16 mouse cellular contexts compared by ENCODE assay signal in genomic region chr10:69738741-69739271, GRCm38 (mm10).
DNase-seq lines count a peak whose midpoint lies in the region; ATAC-seq and TF ChIP-seq lines count a peak whose summit lies in the region.
"Had no signal": no experiment of that assay in that cellular context is flagged by ENCODE, and none has a peak within 500 bp of the region (broad histone marks: within the 10 kb centered on the region; RNA-seq: fewer than 3 reads in every experiment).

No protein-coding gene starts in this region.

- H3K4me3 ChIP-seq in intestine, postnatal 0 days (ENCODE audit: low read depth, low read length): no peak overlapping the region
- H3K4me3 ChIP-seq in intestine, embryonic 16.5 days (ENCODE audit: low read length): no peak overlapping the region
- H3K4me3 ChIP-seq in cortical plate, adult 2 months (ENCODE audit: insufficient read depth, low read length): no peak overlapping the region
- no peak overlapping the region for H3K4me3 ChIP-seq in embryonic facial prominence, embryonic 15.5 days (replicated peaks)
- H3K4me3 ChIP-seq in limb, embryonic 12.5 days (replicated peaks): no peak overlapping the region
- H3K4me3 ChIP-seq: heart, embryonic 15.5 days; neural tube, embryonic 12.5 days had no signal

- H3K27ac ChIP-seq in intestine, postnatal 0 days (ENCODE audit: low read depth, low read length): no peak overlapping the region
- H3K27ac ChIP-seq in intestine, embryonic 16.5 days (ENCODE audit: low read length): no peak overlapping the region
- H3K27ac ChIP-seq in cortical plate, adult 2 months (ENCODE audit: insufficient read depth, low read length): no peak overlapping the region
- peak overlapping the region; percentile 31 for H3K27ac ChIP-seq in embryonic facial prominence, embryonic 15.5 days (replicated peaks)
- H3K27ac ChIP-seq in limb, embryonic 12.5 days: peak overlapping the region; percentile 41; the same call in 1 of the 2 replicates
- H3K27ac ChIP-seq: heart, embryonic 15.5 days; neural tube, embryonic 12.5 days had no signal

- no peak for ATAC-seq in intestine, postnatal 0 days
- no peak for ATAC-seq in intestine, embryonic 16.5 days
- ATAC-seq in embryonic facial prominence, embryonic 15.5 days (ENCODE audit: insufficient number of reproducible peaks, low FRiP score, low TSS enrichment, low read depth): no peak
- 0 out of 2 replicates have a peak, but pooled peaks have one; percentile 42 for ATAC-seq in limb, embryonic 12.5 days (ENCODE audit: insufficient number of reproducible peaks, insufficient read depth, low FRiP score, low TSS enrichment, low read depth)
- ATAC-seq in activated CD4-positive, CD25-positive, alpha-beta regulatory T cell, adult 4 months: no peak
- ATAC-seq: forebrain, postnatal 0 days; hindbrain, embryonic 16.5 days had no signal

- no peaks in the 10 kb centered on the region for H3K36me3 ChIP-seq in intestine, postnatal 0 days (ENCODE audit: control insufficient read depth, insufficient read depth)
- H3K36me3 ChIP-seq in intestine, embryonic 16.5 days (ENCODE audit: control insufficient read depth, insufficient read depth, low read length): no peaks in the 10 kb centered on the region
- no peaks in the 10 kb centered on the region for H3K36me3 ChIP-seq in embryonic facial prominence, embryonic 15.5 days
- no peaks in the 10 kb centered on the region for H3K36me3 ChIP-seq in limb, embryonic 12.5 days
- H3K36me3 ChIP-seq: heart, embryonic 15.5 days; neural tube, embryonic 12.5 days had no signal

- H3K9ac ChIP-seq in intestine, postnatal 0 days (ENCODE audit: low read depth, low read length): no peak overlapping the region
- H3K9ac ChIP-seq in intestine, embryonic 16.5 days (ENCODE audit: low read depth, low read length): no peak overlapping the region
- no peak overlapping the region for H3K9ac ChIP-seq in embryonic facial prominence, embryonic 15.5 days
- H3K9ac ChIP-seq in limb, embryonic 12.5 days (replicated peaks): no peak overlapping the region
- H3K9ac ChIP-seq: forebrain, postnatal 0 days; heart, embryonic 15.5 days; neural tube, embryonic 12.5 days had no signal

- H3K4me2 ChIP-seq in intestine, postnatal 0 days (replicated peaks; ENCODE audit: low read depth): no peak overlapping the region
- no peak overlapping the region for H3K4me2 ChIP-seq in intestine, embryonic 16.5 days (ENCODE audit: low read depth, low read length)
- no peak overlapping the region for H3K4me2 ChIP-seq in embryonic facial prominence, embryonic 15.5 days (replicated peaks)
- H3K4me2 ChIP-seq in limb, embryonic 12.5 days: no peak overlapping the region
- H3K4me2 ChIP-seq: heart, embryonic 15.5 days; liver, embryonic 11.5 days; neural tube, embryonic 12.5 days had no signal

- no peak for TF ChIP-seq POLR2A in cortical plate, adult 2 months (IDR thresholded peaks at IDR 0.05; ENCODE audit: extremely low read depth, insufficient read depth, low read length)

- no peak for DNase-seq in thymus, postnatal 10 days (ENCODE audit: low spot score in 2 of 2)
- no peak for DNase-seq in gastrocnemius, adult 18-20 months (ENCODE audit: low spot score)
- DNase-seq: cerebellum, adult 9-10 months; forebrain, postnatal 0 days; layer of hippocampus, postnatal 36 days; thymus, postnatal 36 days had no signal

- 32% methylated on average over 5 of the region's 5 CpGs for WGBS in intestine, postnatal 0 days
- 30% methylated on average over 5 of the region's 5 CpGs for WGBS in intestine, embryonic 16.5 days
- WGBS in embryonic facial prominence, embryonic 15.5 days: 37% methylated on average over 5 of the region's 5 CpGs
- WGBS in limb, embryonic 12.5 days: 18% methylated on average over 5 of the region's 5 CpGs

- no peaks in the 10 kb centered on the region for H3K9me3 ChIP-seq in intestine, postnatal 0 days (ENCODE audit: control insufficient read depth)
- no peaks in the 10 kb centered on the region for H3K9me3 ChIP-seq in intestine, embryonic 16.5 days (ENCODE audit: control insufficient read depth, low read length)
- no peaks in the 10 kb centered on the region for H3K9me3 ChIP-seq in embryonic facial prominence, embryonic 15.5 days (replicated peaks)
- H3K9me3 ChIP-seq in limb, embryonic 12.5 days: no peaks in the 10 kb centered on the region
- H3K9me3 ChIP-seq: heart, embryonic 15.5 days; neural tube, embryonic 12.5 days had no signal

- TF ChIP-seq CTCF in intestine, postnatal 0 days (IDR thresholded peaks at IDR 0.05; ENCODE audit: low read depth): peak; percentile 46
- peak; percentile 17; the same call in 1 of the 2 replicates for TF ChIP-seq CTCF in cortical plate, adult 2 months (IDR thresholded peaks at IDR 0.05; ENCODE audit: extremely low read depth, insufficient read depth, low read length)

- H3K27me3 ChIP-seq in intestine, postnatal 0 days (replicated peaks; ENCODE audit: control insufficient read depth, insufficient read depth, low read length): no peaks in the 10 kb centered on the region
- H3K27me3 ChIP-seq in intestine, embryonic 16.5 days (replicated peaks; ENCODE audit: control insufficient read depth, insufficient read depth, low read length): no peaks in the 10 kb centered on the region
- H3K27me3 ChIP-seq in embryonic facial prominence, embryonic 15.5 days: no peaks in the 10 kb centered on the region
- H3K27me3 ChIP-seq in limb, embryonic 12.5 days: no peaks in the 10 kb centered on the region
- H3K27me3 ChIP-seq: heart, embryonic 15.5 days; neural tube, embryonic 12.5 days had no signal

- no peaks in the 10 kb centered on the region for H3K4me1 ChIP-seq in intestine, postnatal 0 days (replicated peaks; ENCODE audit: control insufficient read depth, insufficient read depth, low read length)
- peaks cover 3% of the 10 kb centered on the region; the same call in 1 of the 2 replicates for H3K4me1 ChIP-seq in intestine, embryonic 16.5 days (ENCODE audit: control insufficient read depth, insufficient read depth, low read length)
- H3K4me1 ChIP-seq in cortical plate, adult 2 months (ENCODE audit: control insufficient read depth, insufficient read depth, low read length): peaks cover 19% of the 10 kb centered on the region
- peaks cover 10% of the 10 kb centered on the region; the same call in 1 of the 2 replicates for H3K4me1 ChIP-seq in embryonic facial prominence, embryonic 15.5 days
- peaks cover 17% of the 10 kb centered on the region for H3K4me1 ChIP-seq in limb, embryonic 12.5 days (replicated peaks)
- H3K4me1 ChIP-seq: heart, embryonic 15.5 days had no signal

Comparison
In these comparisons a context has a peak if more than half of its experiments do, and no peak if none do; other contexts are left out.
1. H3K27ac ChIP-seq: peak in embryonic facial prominence, embryonic 15.5 days (single experiment) and limb, embryonic 12.5 days (single experiment); none in intestine, postnatal 0 days (single experiment), intestine, embryonic 16.5 days (single experiment) and cortical plate, adult 2 months (single experiment).